Mouse (Mus musculus): ENCODE data around the gene Elmo1. TPM values are rescaled to one million over a fixed set of nuclear protein-coding genes. Genes with fewer than 3 reads are reported as not detected.

Gene Elmo1
- total RNA-seq, 1 experiment from 2014 or later = 18.8 TPM

- no peak for DNase-seq
Observed at GRCm38 (mm10) chr13:20123975-20124374, 33.6 kb downstream of the Elmo1 start.

DNA sequence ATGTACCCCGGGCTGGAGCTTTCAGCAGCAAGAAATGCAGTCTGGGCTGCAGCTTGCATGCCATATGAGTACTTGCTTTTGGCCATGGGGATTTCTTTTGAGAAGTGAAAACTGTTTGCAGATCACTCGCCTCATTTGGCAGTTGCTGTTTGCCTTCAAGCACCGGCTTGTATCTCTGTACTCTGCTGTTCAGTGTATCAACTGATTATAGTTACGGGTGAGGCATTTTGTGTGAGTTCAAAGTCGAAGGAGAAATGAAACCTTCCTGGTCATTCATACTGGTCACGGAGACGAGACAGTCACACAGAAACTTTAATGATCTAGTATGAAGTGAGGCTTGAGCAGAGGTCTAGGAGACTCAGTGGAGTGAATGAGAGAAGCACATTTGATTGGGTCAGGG is 34.6 kb downstream of the Elmo1 start:
- no peak for DNase-seq

DNA sequence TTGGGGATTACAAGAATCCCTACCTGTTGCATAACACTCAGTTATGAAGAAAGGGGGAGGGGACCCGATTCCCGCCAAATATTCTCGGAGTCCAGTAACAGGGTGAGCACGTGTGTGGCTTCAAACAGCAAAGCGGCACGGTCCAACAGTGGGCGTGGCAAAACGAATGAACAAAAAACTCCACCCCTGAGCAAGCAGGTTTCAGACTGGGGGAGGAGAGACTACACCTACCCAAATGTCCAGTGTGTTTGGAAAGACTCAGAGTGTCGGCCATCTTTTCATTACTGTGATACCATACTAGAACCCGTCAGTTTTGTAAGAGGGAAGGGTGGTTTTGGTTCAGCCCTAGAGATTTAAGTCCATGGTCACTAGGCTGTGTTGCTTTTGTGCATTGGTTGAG is 35.4 kb downstream of the Elmo1 start:
- DNase-seq = no peak

DNA sequence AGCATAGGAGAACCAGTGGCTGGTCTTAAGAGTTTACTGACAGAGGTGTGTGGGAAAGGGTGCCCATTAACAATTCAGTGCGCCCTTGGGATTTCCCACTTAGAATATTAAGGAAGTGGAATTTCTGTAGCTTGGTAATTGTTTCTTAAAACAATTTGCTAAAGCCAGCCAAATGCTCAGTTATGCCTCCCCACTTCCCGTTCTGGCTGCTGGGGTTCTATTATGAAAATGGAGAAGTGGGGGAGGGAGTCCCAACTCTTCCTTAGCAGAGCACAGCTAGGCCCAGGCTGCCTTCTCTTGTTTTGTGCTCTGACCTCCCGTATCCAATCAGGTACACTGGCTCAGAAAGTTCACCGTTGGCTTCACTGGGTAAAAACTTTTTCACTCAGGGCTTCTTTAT is 37.2 kb downstream of the Elmo1 start:
- DNase-seq = no peak

DNA sequence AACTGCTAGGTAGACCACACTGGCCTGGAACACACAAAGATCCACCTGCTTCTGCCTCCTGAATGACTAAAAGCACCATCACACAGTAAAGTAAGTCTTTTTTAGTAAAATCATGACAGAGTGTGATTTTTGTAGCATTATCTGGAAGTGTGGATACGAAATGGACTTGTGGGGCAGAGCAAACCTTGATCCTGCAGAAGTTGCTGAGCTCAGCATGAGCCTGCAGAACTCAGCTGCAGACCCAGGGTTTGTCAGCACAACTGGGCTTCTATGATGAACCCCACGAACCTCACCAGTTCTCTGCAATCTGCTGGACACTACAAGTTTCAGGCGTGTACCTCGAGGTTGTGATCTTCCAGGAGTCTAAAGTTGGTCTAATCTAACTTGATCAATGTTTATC is 37.7 kb downstream of the Elmo1 start:
- DNase-seq = no peak

- no peak for DNase-seq
Observed at GRCm38 (mm10) chr13:20130731-20131130, 40.3 kb downstream of the Elmo1 start.

DNA sequence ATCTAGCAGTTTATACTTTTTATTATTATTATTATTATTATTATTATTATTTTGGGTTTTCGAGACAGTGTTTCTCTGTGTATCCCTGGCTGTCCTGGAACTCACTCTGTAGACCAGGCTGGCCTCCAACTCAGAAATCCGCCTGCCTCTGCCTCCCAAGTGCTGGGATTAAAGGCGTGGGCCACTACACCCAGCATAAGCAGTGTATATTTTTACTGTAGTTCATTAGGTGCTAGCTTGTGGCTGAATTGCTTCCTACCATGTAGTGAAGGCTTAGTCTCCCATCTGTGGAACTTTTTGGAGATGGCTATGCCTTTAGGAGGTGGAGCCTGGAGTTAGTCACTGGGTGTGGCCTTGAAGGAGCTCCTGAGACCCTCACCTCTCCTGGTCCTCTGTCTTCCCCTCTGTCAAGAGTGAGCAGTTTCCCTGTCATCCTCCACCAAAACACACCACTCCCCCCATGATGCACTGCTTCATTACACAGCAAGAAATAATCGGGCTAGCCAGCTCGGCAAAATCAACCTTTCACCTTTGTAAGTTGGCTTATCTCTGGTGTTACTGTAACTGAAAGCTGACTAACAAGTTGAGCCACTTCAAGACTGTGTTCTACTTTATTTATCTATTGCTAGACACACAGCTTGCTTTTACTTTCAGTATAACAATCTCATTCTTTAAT is 41.1 kb downstream of the Elmo1 start:
- no peak for DNase-seq

DNA sequence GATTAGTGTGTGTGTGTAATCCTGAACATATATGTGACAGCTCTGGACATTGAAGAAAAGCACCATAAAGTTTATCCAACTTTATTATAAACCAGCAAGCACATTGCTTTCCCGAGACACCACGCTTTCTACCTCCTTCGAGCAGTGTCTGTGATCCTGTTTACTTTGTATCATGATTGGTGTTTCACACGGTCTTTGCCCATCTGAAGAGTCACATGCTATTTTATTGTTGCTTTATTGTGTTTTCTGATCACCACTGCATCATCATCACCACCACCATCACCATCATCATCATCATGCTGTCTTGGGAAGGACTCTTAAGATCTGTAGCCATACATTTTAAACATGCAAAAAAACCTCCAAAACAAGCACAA is 41.6 kb downstream of the Elmo1 start:
- DNase-seq = no peak

- DNase-seq = no peak
Observed at GRCm38 (mm10) chr13:20133602-20134394, 43.4 kb downstream of the Elmo1 start.

DNA sequence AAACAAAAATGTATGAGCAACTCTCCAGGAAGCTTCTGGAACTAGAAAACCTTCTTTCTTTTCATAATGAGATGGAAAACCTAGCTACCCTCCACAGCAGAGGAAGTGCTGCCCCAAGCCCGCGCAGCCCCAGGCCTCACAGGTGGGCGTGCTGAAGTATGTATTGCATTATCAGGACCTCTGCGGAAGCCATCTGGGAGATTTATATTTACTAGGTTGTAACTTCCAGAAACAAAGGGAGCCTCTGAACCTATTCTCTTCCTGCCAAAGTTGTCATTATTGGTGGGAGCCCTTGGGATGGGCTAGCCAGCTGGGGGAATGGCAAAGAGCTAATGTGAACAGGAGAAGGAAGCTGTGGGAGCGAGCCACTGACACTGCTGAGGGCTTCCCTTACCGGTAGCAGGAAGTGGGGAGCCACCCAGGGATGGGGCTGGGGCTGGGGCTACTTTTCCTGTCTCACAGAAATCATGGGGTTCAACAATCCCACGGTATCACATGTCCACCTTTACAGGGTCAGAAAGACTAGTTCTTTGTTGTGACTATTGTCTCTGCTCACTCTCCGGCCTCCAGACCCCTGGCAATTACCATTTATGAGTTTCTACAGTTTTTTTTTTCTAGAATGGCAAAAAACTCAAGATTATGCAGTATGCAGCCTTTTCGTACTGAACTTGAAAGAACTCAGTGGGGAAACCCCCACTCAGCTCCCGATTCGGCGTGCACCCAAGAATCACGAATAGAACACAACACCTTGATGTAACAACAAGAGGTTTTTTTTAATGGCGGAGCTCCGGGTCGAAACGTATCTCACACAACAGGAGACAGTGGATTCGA is 44.2 kb downstream of the Elmo1 start:
- DNase-seq = no peak

DNA sequence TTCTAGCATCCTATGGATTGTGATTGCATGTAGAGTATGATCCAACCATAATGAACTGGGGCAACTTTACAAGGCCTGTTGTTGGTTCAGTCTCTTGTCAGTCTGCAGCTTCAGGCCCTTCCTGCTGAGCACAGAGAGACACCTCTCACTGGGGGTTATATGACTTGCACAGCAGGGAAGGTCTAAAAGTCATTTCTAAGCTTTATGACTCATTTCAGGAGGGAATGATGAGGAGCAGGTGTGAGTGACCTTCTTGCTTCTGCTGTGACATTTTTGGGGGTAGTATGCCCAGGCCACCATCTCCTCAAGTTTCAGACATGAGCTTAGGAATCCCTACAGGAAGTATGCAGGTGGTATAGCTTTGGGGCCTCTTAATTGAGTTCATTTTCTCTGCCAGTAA is 46.4 kb downstream of the Elmo1 start:
- no peak for DNase-seq

- DNase-seq = no peak
Observed at GRCm38 (mm10) chr13:20138466-20138865, 48.1 kb downstream of the Elmo1 start.

GRCm38 (mm10) chr13:20139060-20139459 is 48.7 kb downstream of the Elmo1 start:
- DNase-seq = no peak

DNA sequence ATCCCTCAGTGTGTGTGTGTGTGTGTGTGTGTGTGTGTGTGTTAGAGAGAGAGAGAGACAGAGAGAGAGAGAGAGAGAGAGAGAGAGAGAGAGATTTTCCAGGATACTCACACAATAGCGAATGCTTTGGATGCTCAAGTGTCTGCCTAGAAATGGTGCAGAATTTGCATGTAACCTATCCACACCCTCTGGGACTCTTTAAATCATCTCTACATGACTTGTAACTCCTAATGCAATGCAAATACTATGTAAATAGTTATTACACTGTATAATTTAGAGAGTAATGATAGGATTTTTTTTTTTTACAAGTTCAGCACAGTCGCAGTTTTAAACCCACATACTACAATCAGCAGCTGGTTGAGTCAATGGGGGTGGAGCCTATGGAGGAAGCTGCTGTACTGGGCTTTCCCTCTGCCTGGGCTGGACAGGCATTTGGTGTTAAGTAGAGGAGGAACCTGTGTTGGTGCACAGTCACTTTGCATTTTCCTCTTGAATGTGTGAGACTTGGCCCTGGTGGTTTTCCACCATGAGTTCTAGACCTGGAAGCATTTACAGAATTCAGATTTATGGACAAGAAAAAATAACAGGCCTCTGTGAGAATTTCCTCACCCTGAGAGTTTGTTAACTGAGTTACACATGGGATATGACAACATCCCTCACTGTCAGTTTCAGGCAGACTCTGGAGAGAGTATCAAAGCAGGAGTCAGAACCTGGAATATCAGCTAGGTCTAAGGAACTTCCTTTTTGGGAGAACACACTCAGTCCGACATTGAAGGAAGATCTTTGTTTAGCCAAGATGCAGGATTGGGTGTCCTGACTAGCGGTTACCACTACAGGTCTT is 49.6 kb downstream of the Elmo1 start:
- no peak for DNase-seq

DNA sequence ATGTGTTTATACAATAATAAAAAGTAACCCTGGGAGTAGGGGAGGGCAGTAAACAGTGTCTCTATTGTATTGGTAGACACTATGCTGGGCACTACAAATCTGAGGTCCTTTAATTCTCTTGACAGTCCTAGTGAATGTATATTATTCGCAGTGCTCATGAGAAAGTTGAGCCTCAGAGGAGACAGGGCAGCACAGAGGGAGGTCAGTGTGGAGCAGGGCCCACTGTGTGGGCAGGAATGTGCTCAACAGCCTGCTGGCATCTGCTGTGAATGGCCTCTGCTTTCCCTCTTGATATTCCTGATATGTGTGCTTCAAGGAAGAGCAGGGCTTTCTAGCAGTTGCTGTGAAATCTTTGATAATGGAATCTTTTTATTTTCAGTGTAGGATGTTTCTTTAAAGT is 52.2 kb downstream of the Elmo1 start:
- DNase-seq = no peak

DNA sequence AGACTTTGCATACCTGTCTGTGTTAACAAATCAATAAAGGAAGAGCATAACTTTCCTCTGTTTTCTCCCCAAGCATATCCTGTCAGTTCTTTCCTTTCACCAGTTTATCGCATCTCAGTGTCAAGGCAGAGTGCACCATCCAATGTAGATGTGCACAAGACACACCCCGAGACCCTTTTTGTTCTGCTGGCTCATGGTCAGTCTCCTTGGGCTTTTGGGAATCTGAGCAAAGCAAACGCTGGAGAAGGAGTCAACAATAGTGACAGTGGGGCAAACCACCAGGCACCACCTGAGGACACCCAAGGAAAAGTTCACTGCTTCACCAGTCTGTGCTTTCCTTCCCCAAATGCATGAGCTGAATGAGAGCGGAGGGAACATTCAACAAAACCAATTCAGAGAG is 56.5 kb downstream of the Elmo1 start:
- no peak for DNase-seq

GRCm38 (mm10) chr13:20147736-20148135 is 57.3 kb downstream of the Elmo1 start:
- no peak for DNase-seq

DNA sequence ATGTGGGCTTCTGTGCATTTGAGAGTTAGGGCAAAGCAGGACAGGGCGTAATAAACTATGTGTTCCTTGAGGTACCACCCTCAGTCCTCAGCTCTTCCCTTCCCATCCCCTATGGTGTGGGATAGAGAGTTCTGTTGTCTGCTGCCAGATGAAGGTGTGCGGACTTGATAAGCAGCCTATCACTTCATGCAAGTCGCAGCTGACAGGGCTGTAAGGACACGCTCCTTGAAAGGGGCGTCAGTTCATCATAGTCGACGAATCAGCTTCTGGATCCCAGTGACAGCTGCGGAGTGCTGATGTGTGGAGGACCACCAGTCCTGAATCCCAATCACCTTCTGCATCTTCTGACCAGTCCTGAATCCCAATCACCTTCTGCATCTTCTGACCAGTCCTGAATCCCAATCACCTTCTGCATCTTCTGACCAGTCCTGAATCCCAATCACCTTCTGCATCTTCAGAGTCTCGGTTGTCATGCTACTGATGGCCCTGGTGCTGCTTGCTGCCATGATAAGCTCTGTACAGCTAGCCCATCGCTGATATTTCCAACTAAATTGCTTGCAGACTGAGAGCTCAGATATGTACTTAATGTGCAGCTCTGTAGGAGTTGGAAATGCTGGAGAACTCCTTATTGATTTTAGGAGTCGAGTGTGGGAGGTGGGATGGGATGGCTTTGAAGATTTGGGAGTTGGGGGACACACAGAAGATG is 59.9 kb downstream of the Elmo1 start:
- DNase-seq = no peak

DNA sequence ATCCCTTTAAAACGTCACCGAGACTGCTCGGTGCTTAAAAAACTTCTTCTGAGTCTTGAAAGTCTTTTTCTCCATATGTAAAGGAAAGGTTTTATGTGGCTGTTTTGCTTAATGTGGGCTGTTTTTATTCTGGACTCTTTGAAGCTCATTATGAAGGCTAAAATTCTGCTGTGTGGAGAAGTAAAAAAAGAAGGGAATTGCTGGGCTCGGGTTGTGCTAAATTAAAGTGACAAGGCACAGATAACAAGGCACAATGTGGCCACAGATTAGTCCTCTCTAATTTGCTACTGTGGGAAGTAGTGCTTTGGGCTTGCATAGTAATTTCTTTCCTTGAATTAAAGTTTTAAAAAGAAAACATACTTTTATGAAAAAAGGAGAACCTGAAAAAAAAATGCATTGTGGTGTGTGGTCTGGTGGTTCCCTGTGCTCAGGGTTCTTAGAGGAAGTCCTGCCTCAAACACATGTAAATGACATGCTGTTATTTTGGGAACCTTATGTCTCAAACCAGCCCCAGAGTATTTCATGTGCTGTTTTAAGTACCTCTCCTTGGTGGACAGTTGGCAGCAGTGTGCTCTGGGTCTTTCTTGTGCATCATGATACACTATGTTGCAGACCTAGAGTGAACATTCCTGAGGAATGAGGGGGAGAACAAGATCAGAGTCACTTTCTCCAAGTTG is 61.0 kb downstream of the Elmo1 start:
- DNase-seq = no peak

DNA sequence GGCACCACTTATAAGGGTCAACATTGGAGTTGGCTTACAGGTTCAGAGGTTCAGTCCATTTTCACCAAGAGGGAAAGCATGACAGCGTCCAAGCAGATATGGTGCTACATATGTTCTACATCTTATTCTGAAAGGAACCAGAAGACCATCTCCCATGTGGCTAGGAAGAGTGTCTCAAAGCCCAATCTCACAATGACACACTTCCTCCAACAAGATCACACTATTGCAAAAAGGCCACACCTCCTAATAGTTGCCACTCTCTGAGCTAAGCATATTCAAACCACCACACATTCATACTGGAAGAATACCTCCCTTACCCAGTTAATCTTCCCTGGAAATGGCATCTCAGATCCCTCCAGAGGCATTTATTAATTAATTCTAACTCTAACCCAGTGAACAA is 66.7 kb downstream of the Elmo1 start:
- DNase-seq = no peak

- DNase-seq = no peak
Observed at GRCm38 (mm10) chr13:20157529-20157928, 67.1 kb downstream of the Elmo1 start.
